Mouse (Mus musculus) heart, embryonic 14.5 days (tissue): ENCODE results near the gene Igfbp2. TPM values are rescaled to one million over a fixed set of nuclear protein-coding genes. Genes with fewer than 3 reads are reported as not detected.

ENCODE experiments used
- ATAC-seq: fragments of 200-750 bp; cut with Nextera tagmentation; 2 replicates; pipeline ENCODE4 v1.8.0; 2017; ENCODE audit warnings: low read depth, moderate TSS enrichment; ENCODE audit not compliant: insufficient number of reproducible peaks, insufficient read depth, low FRiP score
- H3K27ac ChIP-seq, 2 experiments: fragments of 200-500 bp in 1 of 2; fragments of 300-500 bp in 1 of 2; sonication (generic) in 1 of 2; replicated peaks in 1 of 2; 2 replicates each; pipeline ENCODE4 v1.5.1; 2012 to 2014; ENCODE audit warnings: low read depth in 2 of 2, low read length in 2 of 2, control low read depth in 1 of 2, mild to moderate bottlenecking in 1 of 2, mixed read lengths in 1 of 2; ENCODE audit not compliant: control insufficient read depth in 1 of 2, insufficient read depth in 1 of 2
- H3K27me3 ChIP-seq: fragments of 300-500 bp; sonication (generic); 2 replicates; pipeline ENCODE4 v1.6.1; 2014; ENCODE audit warnings: mild to moderate bottlenecking, low read length, control low read depth; ENCODE audit not compliant: control insufficient read depth, insufficient read depth
- H3K36me3 ChIP-seq: fragments of 300-500 bp; sonication (generic); 2 replicates; pipeline ENCODE4 v1.6.1; 2014; ENCODE audit warnings: mild to moderate bottlenecking, control low read depth, low read length, mixed read lengths; ENCODE audit not compliant: control insufficient read depth, insufficient read depth
- H3K4me1 ChIP-seq, 2 experiments: fragments of 200-500 bp in 1 of 2; fragments of 300-500 bp in 1 of 2; sonication (generic) in 1 of 2; 2 replicates each; pipeline ENCODE4 v1.6.1; 2012 to 2014; ENCODE audit warnings: low read length in 2 of 2, control low read depth in 1 of 2, mixed read lengths in 1 of 2; ENCODE audit not compliant: control insufficient read depth in 2 of 2, insufficient read depth in 2 of 2
- H3K4me2 ChIP-seq: fragments of 300-500 bp; sonication (generic); 2 replicates; pipeline ENCODE4 v1.6.1; 2014; ENCODE audit warnings: mild to moderate bottlenecking, low read length
- H3K4me3 ChIP-seq, 2 experiments: fragments of 200-500 bp in 1 of 2; fragments of 300-500 bp in 1 of 2; sonication (generic) in 1 of 2; 2 replicates each; pipeline ENCODE4 v1.5.1; 2012 to 2014; ENCODE audit warnings: low read length in 2 of 2, mild to moderate bottlenecking in 2 of 2, control low read depth in 1 of 2, low read depth in 1 of 2, moderate library complexity in 1 of 2; ENCODE audit not compliant: control insufficient read depth in 1 of 2, insufficient read depth in 1 of 2
- H3K9ac ChIP-seq: fragments of 300-500 bp; sonication (generic); 2 replicates; pipeline ENCODE4 v1.6.1; 2014; ENCODE audit warnings: mild to moderate bottlenecking, low read length
- H3K9me3 ChIP-seq: fragments of 300-500 bp; sonication (generic); 2 replicates; pipeline ENCODE4 v1.6.1; 2016; ENCODE audit warnings: low read length, control low read depth; ENCODE audit not compliant: control insufficient read depth
- WGBS: fragments of 180-500 bp; shearing (Covaris S2); extraction: QIAGEN DNeasy Blood & Tissue Kit; methylation state at CpG from one replicate; pipeline ENCODE4 v1.1.7; 2014; 5-methylcytosine and 5-hydroxymethylcytosine counted together
- polyA plus RNA-seq: library from polyadenylated mRNA; unstranded; fragments of >200 nt; fragmentation: Nextera tagmentation; extraction: Ambion mirVana; gene quantifications from 2 replicates; pipeline ENCODE4 v1.2.1, GENCODE M21; 2014

Gene Igfbp2
- polyA plus RNA-seq, 1 experiment from 2014 or later, result 67.5 TPM

- H3K27me3 ChIP-seq, result no peaks in the 10 kb centered on the region
- 69% methylated on average over 18 of the region's 18 CpGs for WGBS
- peaks cover 10 to 19% of the 10 kb centered on the region in 2 experiments for H3K4me1 ChIP-seq
- H3K4me3 ChIP-seq, result no peak overlapping the region
- H3K9me3 ChIP-seq, result no peaks in the 10 kb centered on the region
- H3K9ac ChIP-seq, result no peak overlapping the region
- ATAC-seq, result no peak
- H3K27ac ChIP-seq, result no peak overlapping the region
- no peak overlapping the region for H3K4me2 ChIP-seq
- H3K36me3 ChIP-seq, result no peaks in the 10 kb centered on the region
Observed at GRCm38 (mm10) chr1:72842666-72843459, 18.6 kb downstream of the Igfbp2 start.

GRCm38 (mm10) chr1:72844675-72845074 lies 20.4 kb downstream of the Igfbp2 start:
- H3K27me3 ChIP-seq, result no peaks in the 10 kb centered on the region
- no peaks in the 10 kb centered on the region for H3K9me3 ChIP-seq
- 85% methylated on average over 6 of the region's 6 CpGs for WGBS
- no peak for ATAC-seq
- H3K27ac ChIP-seq, result no peak overlapping the region
- H3K4me2 ChIP-seq, result no peak overlapping the region
- no peak overlapping the region for H3K4me3 ChIP-seq
- no peaks in the 10 kb centered on the region for H3K36me3 ChIP-seq
- peaks cover 7 to 10% of the 10 kb centered on the region in 2 experiments for H3K4me1 ChIP-seq
- H3K9ac ChIP-seq, result no peak overlapping the region

GRCm38 (mm10) chr1:72847849-72848380 lies 23.6 kb downstream of the Igfbp2 start:
- Histone ChIP-seq H3K27ac (no peak overlapping the region), H3K36me3 (no peaks in the 10 kb centered on the region), H3K4me1 (0 out of 4 replicates have a peak, but pooled peaks cover 0 to 3% of the 10 kb centered on the region in 2 experiments), H3K9me3 (no peaks in the 10 kb centered on the region), H3K9ac (no peak overlapping the region), H3K4me3 (no peak overlapping the region), H3K27me3 (no peaks in the 10 kb centered on the region), H3K4me2 (no peak overlapping the region)
- 84% methylated on average over 4 of the region's 4 CpGs for WGBS
- ATAC-seq, result no peak

- no peaks in the 10 kb centered on the region for H3K4me1 ChIP-seq
- WGBS, result 86% methylated on average over 8 of the region's 8 CpGs
- H3K27ac ChIP-seq, result no peak overlapping the region
- no peak overlapping the region for H3K4me3 ChIP-seq
- no peaks in the 10 kb centered on the region for H3K9me3 ChIP-seq
- no peak overlapping the region for H3K4me2 ChIP-seq
- H3K36me3 ChIP-seq, result no peaks in the 10 kb centered on the region
- H3K27me3 ChIP-seq, result no peaks in the 10 kb centered on the region
- ATAC-seq, result no peak
- H3K9ac ChIP-seq, result no peak overlapping the region
Observed at GRCm38 (mm10) chr1:72849037-72849436, 24.7 kb downstream of the Igfbp2 start.

GRCm38 (mm10) chr1:72853759-72854158 lies 29.5 kb downstream of the Igfbp2 start:
- H3K9me3 ChIP-seq, result no peaks in the 10 kb centered on the region
- peaks cover 13% of the 10 kb centered on the region for H3K36me3 ChIP-seq
- no peak overlapping the region for H3K27ac ChIP-seq
- no peak overlapping the region for H3K4me2 ChIP-seq
- no peak overlapping the region for H3K9ac ChIP-seq
- no peak overlapping the region for H3K4me3 ChIP-seq
- ATAC-seq, result no peak
- no peaks in the 10 kb centered on the region for H3K4me1 ChIP-seq
- WGBS, result 61% methylated on average over 1 of the region's 1 CpGs
- H3K27me3 ChIP-seq, result no peaks in the 10 kb centered on the region

GRCm38 (mm10) chr1:72854337-72855237 lies 30.3 kb downstream of the Igfbp2 start:
- 47% methylated on average over 10 of the region's 10 CpGs for WGBS
- H3K9ac ChIP-seq, result no peak overlapping the region
- H3K4me3 ChIP-seq, result no peak overlapping the region

GRCm38 (mm10) chr1:72855729-72856128 lies 31.4 kb downstream of the Igfbp2 start:
- Histone ChIP-seq H3K4me1 (no peaks in the 10 kb centered on the region), H3K27ac (no peak overlapping the region), H3K36me3 (peaks cover 33% of the 10 kb centered on the region), H3K4me2 (no peak overlapping the region), H3K27me3 (no peaks in the 10 kb centered on the region), H3K4me3 (no peak overlapping the region), H3K9me3 (no peaks in the 10 kb centered on the region), H3K9ac (no peak overlapping the region)
- 70% methylated on average over 10 of the region's 10 CpGs for WGBS
- 0 out of 2 replicates have a peak, but pooled peaks have one; percentile 3 for ATAC-seq

More at GRCm38 (mm10) chr1:72854337-72855237, 30.3 kb downstream of the Igfbp2 start:
- ATAC-seq, result no peak
- H3K4me1 ChIP-seq, result no peaks in the 10 kb centered on the region
- H3K4me2 ChIP-seq, result no peak overlapping the region
- H3K27ac ChIP-seq, result no peak overlapping the region
- no peaks in the 10 kb centered on the region for H3K9me3 ChIP-seq
- H3K36me3 ChIP-seq, result peaks cover 21% of the 10 kb centered on the region
- H3K27me3 ChIP-seq, result no peaks in the 10 kb centered on the region
